Comparison of ENCODE assay signal across 22 mouse cellular contexts in genomic region chr10:99385854-99386253, GRCm38 (mm10).
DNase-seq lines count a peak whose midpoint lies in the region; ATAC-seq lines count a peak whose summit lies in the region.
"Had no signal": no experiment of that assay in that cellular context is flagged by ENCODE, and none has a peak within 500 bp of the region (broad histone marks: within the 10 kb centered on the region; RNA-seq: fewer than 3 reads in every experiment).

No protein-coding gene starts in this region.

- intact Hi-C loops in left cerebral cortex, postnatal 4 days (cut with DNase I), result no loop called here

- no peak for DNase-seq in kidney, postnatal 36 days
- no peak for DNase-seq in embryonic facial prominence, embryonic 10.5 days (ENCODE audit: low spot score)
- DNase-seq in thymus, postnatal 25 days, result peak; percentile 30
- DNase-seq in left cerebral cortex, postnatal 4 days, result no peak
- no peak for DNase-seq in kidney, postnatal 25 days
- DNase-seq: adrenal gland, adult 8-10 months; cerebellum, adult 11 months; cerebellum, postnatal 36 days; heart, adult 2 months; heart, postnatal 10 days; kidney, adult 11 months; kidney, postnatal 14 days; lung, embryonic 14.5 days; midbrain, embryonic 14.5 days; spleen, adult 18-20 months had no signal

- no peaks in the 10 kb centered on the region for H3K9me3 ChIP-seq in kidney, embryonic 15.5 days (replicated peaks)
- H3K9me3 ChIP-seq in embryonic facial prominence, embryonic 10.5 days, result no peaks in the 10 kb centered on the region
- H3K9me3 ChIP-seq: embryonic facial prominence, embryonic 12.5 days had no signal

- peaks cover 9% of the 10 kb centered on the region for H3K4me1 ChIP-seq in kidney, embryonic 15.5 days
- peaks cover 38% of the 10 kb centered on the region for H3K4me1 ChIP-seq in embryonic facial prominence, embryonic 10.5 days

- 0 out of 2 replicates have a peak overlapping the region, but pooled peaks have one; percentile 18 for H3K27ac ChIP-seq in kidney, embryonic 15.5 days
- peak overlapping the region; percentile 65 for H3K27ac ChIP-seq in embryonic facial prominence, embryonic 10.5 days (replicated peaks)
- H3K27ac ChIP-seq: embryonic facial prominence, embryonic 12.5 days; heart, adult 2 months; hindbrain, embryonic 14.5 days; macrophage had no signal

- no peak overlapping the region for H3K4me3 ChIP-seq in kidney, embryonic 15.5 days (replicated peaks)
- H3K4me3 ChIP-seq in embryonic facial prominence, embryonic 10.5 days, result no peak overlapping the region
- H3K4me3 ChIP-seq: embryonic facial prominence, embryonic 12.5 days; heart, adult 2 months had no signal

- no peak for ATAC-seq in kidney, embryonic 15.5 days (replicated peaks; ENCODE audit: low FRiP score)
- 0 out of 2 replicates have a peak, but pooled peaks have one; percentile 28 for ATAC-seq in monocyte, adult 5-6 weeks (replicated peaks; ENCODE audit: insufficient number of reproducible peaks, low FRiP score, low TSS enrichment, poor library complexity, severe bottlenecking)
- ATAC-seq in cerebellum, adult (ENCODE audit: insufficient number of reproducible peaks, low FRiP score, low TSS enrichment), result no peak
- ATAC-seq: forebrain, embryonic 16.5 days had no signal

- WGBS in kidney, embryonic 15.5 days, result 67% methylated on average over 6 of the region's 6 CpGs
- 61% methylated on average over 6 of the region's 6 CpGs for WGBS in embryonic facial prominence, embryonic 10.5 days

- H3K27me3 ChIP-seq in kidney, embryonic 15.5 days, result no peaks in the 10 kb centered on the region
- H3K27me3 ChIP-seq in embryonic facial prominence, embryonic 10.5 days (replicated peaks; ENCODE audit: low read depth, poor library complexity, severe bottlenecking), result 0 out of 2 replicates have a peak, but pooled peaks cover 5% of the 10 kb centered on the region
- H3K27me3 ChIP-seq: embryonic facial prominence, embryonic 12.5 days had no signal

- no peak overlapping the region for H3K4me2 ChIP-seq in kidney, embryonic 15.5 days
- H3K4me2 ChIP-seq: embryonic facial prominence, embryonic 12.5 days; hindbrain, embryonic 14.5 days; lung, embryonic 14.5 days had no signal

- no peak overlapping the region for H3K9ac ChIP-seq in kidney, embryonic 15.5 days
- H3K9ac ChIP-seq: embryonic facial prominence, embryonic 12.5 days; hindbrain, embryonic 14.5 days; lung, embryonic 14.5 days had no signal

- no peaks in the 10 kb centered on the region for H3K36me3 ChIP-seq in kidney, embryonic 15.5 days
- no peaks in the 10 kb centered on the region for H3K36me3 ChIP-seq in embryonic facial prominence, embryonic 10.5 days (replicated peaks)
- H3K36me3 ChIP-seq: embryonic facial prominence, embryonic 12.5 days had no signal
